In genomic region chr11:98783236-98783696, GRCm38 (mm10) we compare ENCODE assay signal across 8 mouse cellular contexts. TPM values are rescaled to one million over a fixed set of nuclear protein-coding genes. Genes with fewer than 3 reads are reported as not detected.
DNase-seq lines count a peak whose midpoint lies in the region; ATAC-seq and TF ChIP-seq lines count a peak whose summit lies in the region.

No protein-coding gene starts in this region.

- no peaks in the 10 kb centered on the region for H3K36me3 ChIP-seq in hindbrain, embryonic 16.5 days (ENCODE audit: control insufficient read depth, insufficient read depth, low read length)

- H3K4me3 ChIP-seq in gastrocnemius, adult 2 months = peak overlapping the region; percentile 72
- H3K4me3 ChIP-seq in hindbrain, embryonic 16.5 days (ENCODE audit: low read length) = peak overlapping the region; percentile 15; the same call in 1 of the 2 replicates

- peak overlapping the region; percentile 100 for H3K27ac ChIP-seq in gastrocnemius, adult 2 months
- H3K27ac ChIP-seq in hindbrain, embryonic 16.5 days (ENCODE audit: low read depth, low read length) = peak overlapping the region; percentile 68

- intact Hi-C loops in gastrocnemius, adult 2 months (cut with DNase I) = loop anchor here (1.0 kb wide), 1 partner anchor 8 kb away; the partner anchor contains the start of gene Nr1d1

- H3K9ac ChIP-seq in hindbrain, embryonic 16.5 days (ENCODE audit: low read depth, low read length) = peak overlapping the region; percentile 43; the same call in 1 of the 2 replicates

- peak overlapping the region; percentile 50 for H3K4me2 ChIP-seq in hindbrain, embryonic 16.5 days (ENCODE audit: low read length)

- WGBS in hindbrain, embryonic 16.5 days = 1% methylated on average over 20 of the region's 20 CpGs

- peak; percentile 30 for TF ChIP-seq CTCF in gastrocnemius, adult 2 months (IDR thresholded peaks at IDR 0.05)

- DNase-seq in R1 (ENCODE audit: low read depth, low spot score) = peak; percentile 73
- peak; percentile 99 for DNase-seq in gastrocnemius, adult 2 months
- DNase-seq in left cerebral cortex, adult 18-20 months (ENCODE audit: low spot score in 2 of 2) = peak; percentile 97 to 99
- peak; percentile 99 for DNase-seq in lung, postnatal 36 days
- DNase-seq in right cerebral cortex, postnatal 10 days (ENCODE audit: low spot score in 2 of 2) = peak; percentile 96 to 98
- peak; percentile 96 for DNase-seq in urinary bladder, postnatal 14 days (ENCODE audit: low spot score)

- H3K4me1 ChIP-seq in hindbrain, embryonic 16.5 days (ENCODE audit: control insufficient read depth, insufficient read depth, low read depth, low read length) = peaks cover 32% of the 10 kb centered on the region

- ATAC-seq in common myeloid progenitor, adult 5-6 weeks (replicated peaks; ENCODE audit: low read depth, poor library complexity, severe bottlenecking) = peak; percentile 67
- ATAC-seq in hindbrain, embryonic 16.5 days = peak; percentile 35

- no peaks in the 10 kb centered on the region for H3K9me3 ChIP-seq in hindbrain, embryonic 16.5 days (ENCODE audit: control insufficient read depth, low read length)

- H3K27me3 ChIP-seq in hindbrain, embryonic 16.5 days (replicated peaks; ENCODE audit: control insufficient read depth, insufficient read depth, low read length) = no peaks in the 10 kb centered on the region

RNA-seq across cellular contexts. Expression of gene Nr1d1, which starts 8.1 kb away (rescaled TPM):
- total RNA-seq in common myeloid progenitor, adult 5-6 weeks (2017) = 0.58 and 1.6 TPM in 2 replicates
- 100 to 1,000 TPM in 1 of 2 experiments, 10 to 100 TPM in 1; 56.3 to 152 TPM for total RNA-seq in gastrocnemius, adult 2 months (2021)
- polyA plus RNA-seq in hindbrain, embryonic 16.5 days (2015; fragmentation: Nextera tagmentation; extraction: Ambion mirVana) = 4.9 and 5.6 TPM in 2 replicates
- 100 to 1,000 TPM in 1 of 2 experiments, 10 to 100 TPM in 1; 87.2 to 122 TPM for total RNA-seq in left cerebral cortex, adult 18-20 months (2021)

RNA-seq across cellular contexts. Expression of gene Msl1, which starts 12.1 kb away (rescaled TPM):
- 72.8 and 88.2 TPM in 2 replicates for total RNA-seq in common myeloid progenitor, adult 5-6 weeks (2017)
- 10 to 100 TPM; 51.8 to 69.4 TPM for total RNA-seq in gastrocnemius, adult 2 months (2021)
- 28.2 and 28.6 TPM in 2 replicates for polyA plus RNA-seq in hindbrain, embryonic 16.5 days (2015; fragmentation: Nextera tagmentation; extraction: Ambion mirVana)
- 100 to 1,000 TPM; 182 to 185 TPM for total RNA-seq in left cerebral cortex, adult 18-20 months (2021)

RNA-seq across cellular contexts. Expression of gene Casc3, which starts 21.4 kb away (rescaled TPM):
- total RNA-seq in common myeloid progenitor, adult 5-6 weeks (2017) = 39.5 and 46.5 TPM in 2 replicates
- total RNA-seq in gastrocnemius, adult 2 months (2021) = 10 to 100 TPM; 17.4 to 21.9 TPM
- polyA plus RNA-seq in hindbrain, embryonic 16.5 days (2015; fragmentation: Nextera tagmentation; extraction: Ambion mirVana) = 41.7 and 49.2 TPM in 2 replicates
- 10 to 100 TPM; 53.0 to 57.3 TPM for total RNA-seq in left cerebral cortex, adult 18-20 months (2021)

RNA-seq across cellular contexts. Expression of gene Thra, which starts 42.8 kb away (rescaled TPM):
- total RNA-seq in common myeloid progenitor, adult 5-6 weeks (2017) = 23.6 and 33.2 TPM in 2 replicates
- 10 to 100 TPM; 78.8 to 96.8 TPM for total RNA-seq in gastrocnemius, adult 2 months (2021)
- polyA plus RNA-seq in hindbrain, embryonic 16.5 days (2015; fragmentation: Nextera tagmentation; extraction: Ambion mirVana) = 127 and 144 TPM in 2 replicates
- 100 to 1,000 TPM; 708 to 832 TPM for total RNA-seq in left cerebral cortex, adult 18-20 months (2021)

RNA-seq across cellular contexts. Expression of gene Rapgefl1, which starts 53.3 kb away (rescaled TPM):
- total RNA-seq in common myeloid progenitor, adult 5-6 weeks (2017) = 0.53 and 0.64 TPM in 2 replicates
- total RNA-seq in gastrocnemius, adult 2 months (2021) = under 1 TPM; 0.22 to 0.26 TPM
- polyA plus RNA-seq in hindbrain, embryonic 16.5 days (2015; fragmentation: Nextera tagmentation; extraction: Ambion mirVana) = 11.6 and 13.0 TPM in 2 replicates
- total RNA-seq in left cerebral cortex, adult 18-20 months (2021) = 100 to 1,000 TPM; 133 to 139 TPM

Comparison
In these comparisons a context has a peak if more than half of its experiments do, and no peak if none do; other contexts are left out.
1. Peak in every context shown above with its lines: DNase-seq, ATAC-seq, H3K4me3 ChIP-seq and H3K27ac ChIP-seq.
2. RNA of gene Nr1d1, which starts 8.1 kb away (total RNA-seq): 56.3 to 152 TPM in gastrocnemius, adult 2 months and 87.2 to 122 TPM in left cerebral cortex, adult 18-20 months; 0.58 to 1.6 TPM in common myeloid progenitor, adult 5-6 weeks; every median in the first group is over 10 times any median in the second.